Mouse (Mus musculus) thymus, postnatal 0 days (tissue): ENCODE measurements around the gene Gm49398. TPM values are rescaled to one million over a fixed set of nuclear protein-coding genes. Genes with fewer than 3 reads are reported as not detected.

Experiments used
- DNase-seq: peaks from one replicate; pipeline ENCODE4 v3.0.0-alpha.2; 2015; ENCODE audit warnings: low spot score
- microRNA-seq: library from miRNA; unstranded; fragments of <30 nt; microRNA quantifications from one replicate; pipeline ENCODE4, GENCODE M21; 2016; ENCODE audit warnings: borderline number of aligned reads
- polyA plus RNA-seq: library from polyadenylated mRNA; unstranded; fragments of >200 nt; fragmentation: Nextera tagmentation; extraction: Ambion mirVana; gene quantifications from 2 replicates; pipeline ENCODE4 v1.2.1, GENCODE M21; 2015

Gm49398 gene
- polyA plus RNA-seq, result not detected in 2 replicates

DNA sequence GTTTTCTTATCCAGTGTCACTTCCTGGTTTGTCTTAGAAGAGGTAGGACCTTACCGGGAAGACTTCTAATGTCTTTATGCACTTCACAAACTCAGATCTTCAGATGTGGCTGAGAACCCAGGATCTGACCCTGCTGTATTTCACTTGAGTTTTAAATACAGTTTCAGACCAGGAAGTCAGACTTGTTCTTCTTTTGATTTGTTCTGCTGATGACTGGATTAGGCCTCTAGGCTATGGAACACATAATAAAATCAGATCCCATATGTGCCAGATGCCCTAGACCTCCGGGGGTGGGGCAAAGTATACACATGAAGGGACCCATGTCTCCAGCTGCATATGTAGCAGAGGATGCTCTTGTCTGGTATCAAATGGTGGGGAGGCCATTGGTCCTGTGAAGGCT lies at the start of gene Gm49398:
TSS of gene Gm49398 (minus strand) at position 101 of the 400 bp plus-strand sequence.
- DNase-seq, result no peak

DNA sequence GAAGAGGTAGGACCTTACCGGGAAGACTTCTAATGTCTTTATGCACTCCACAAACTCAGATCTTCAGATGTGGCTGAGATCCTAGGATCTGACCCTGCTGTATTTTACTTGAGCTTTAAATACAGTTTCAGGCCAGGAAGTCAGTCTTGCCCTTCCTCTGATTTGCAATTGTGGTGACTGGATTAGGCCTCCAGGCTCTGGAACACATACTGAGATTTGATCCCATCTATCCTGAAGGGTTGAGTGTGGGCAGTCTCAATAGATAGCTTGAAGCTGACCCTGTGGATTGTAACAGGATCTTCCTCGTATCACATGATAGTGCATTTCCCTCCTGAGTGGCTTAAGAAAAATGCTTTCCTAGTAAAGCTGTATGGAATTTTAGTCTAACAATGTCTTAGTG lies 33.4 kb downstream of the Gm49398 start, which contains the start of gene Cts8:
TSS of gene Cts8 (minus strand) at position 101 of the 400 bp plus-strand sequence.
- no peak for DNase-seq

DNA sequence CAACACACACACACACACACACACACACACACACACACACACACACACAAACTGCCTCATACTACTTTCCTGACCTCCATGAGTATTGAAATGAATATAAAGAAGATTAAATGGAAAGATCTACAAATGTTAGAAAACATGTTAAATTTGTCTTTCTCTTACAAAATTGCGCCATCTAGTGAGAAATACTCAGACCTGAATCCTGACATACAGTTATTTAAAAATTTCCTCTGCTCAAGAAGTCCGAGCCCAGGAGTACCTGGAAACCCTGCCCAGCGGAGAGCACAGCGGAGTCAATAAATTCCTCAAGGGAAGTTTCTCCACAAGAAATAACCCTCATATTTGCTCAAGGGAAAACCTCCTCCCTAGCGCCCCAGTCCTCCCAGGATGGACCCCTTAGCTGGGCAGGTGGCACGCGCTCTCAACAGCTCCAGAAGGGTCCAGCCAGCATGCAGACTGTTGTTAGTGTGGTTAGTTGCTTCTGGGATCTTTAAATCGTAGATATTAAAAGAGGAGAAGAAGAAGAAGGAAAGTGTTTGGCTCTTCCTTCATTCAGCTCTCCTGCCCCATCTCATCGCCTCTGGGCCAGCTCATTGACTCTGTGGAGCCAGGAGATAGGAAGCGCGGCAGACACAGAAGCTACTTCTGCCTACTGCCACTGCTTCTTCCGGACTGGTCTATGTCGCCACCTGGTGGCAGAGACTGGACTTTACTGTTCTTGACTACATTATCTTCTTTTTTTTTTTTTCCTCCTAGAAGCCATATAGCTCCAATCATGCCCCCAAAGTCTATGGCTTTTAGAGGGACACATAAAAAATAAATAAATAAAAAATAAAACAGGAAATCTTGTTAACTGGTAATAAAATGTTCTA lies 47.3 kb downstream of the Gm49398 start:
- peak; percentile 73 for DNase-seq

DNA sequence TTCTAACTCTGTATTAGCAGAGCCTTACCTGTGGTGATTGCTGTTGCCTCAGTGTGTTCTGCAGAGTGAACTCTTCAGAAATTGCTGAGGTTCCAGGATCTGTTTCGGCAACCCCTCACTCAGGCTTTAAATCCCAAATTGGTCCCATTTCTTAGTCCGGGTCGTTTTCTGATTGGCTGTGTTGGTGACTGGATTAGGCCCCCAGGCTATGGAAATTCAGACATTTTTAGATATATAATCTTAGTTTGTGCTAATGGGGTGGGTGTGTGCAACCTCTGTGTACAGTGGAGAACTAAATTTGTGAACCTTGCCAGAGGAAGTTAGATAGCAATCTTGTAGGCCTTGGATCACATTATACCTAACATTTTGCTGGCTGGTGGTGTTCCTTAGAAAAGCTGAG lies 85.3 kb downstream of the Gm49398 start, which contains the start of gene Cts6:
TSS of gene Cts6 (minus strand) at position 101 of the 400 bp plus-strand sequence.
- DNase-seq, result no peak

Small RNA genes within 50 kb of the gene (microRNA-seq; reads per million reads assigned to microRNA genes)
- gene Gm27704, result not detected

Other genes with a start within 250 kb of the Gm49398 start
- not detected in 2 replicates for gene Ctsq, start 248.2 kb downstream of the Gm49398 start, polyA plus RNA-seq
- gene Ctsr, start 124.6 kb downstream of the Gm49398 start, polyA plus RNA-seq, result not detected in 2 replicates
- 0.10 TPM in 1 of 2 replicates, not detected in the other for gene Cts6, start 85.4 kb downstream of the Gm49398 start, polyA plus RNA-seq
- not detected in 2 replicates for gene Cts8, start 33.5 kb downstream of the Gm49398 start, polyA plus RNA-seq
- gene Cts7, start 69.4 kb upstream of the Gm49398 start, polyA plus RNA-seq, result not detected in 2 replicates